Mouse (Mus musculus) forebrain, embryonic 11.5 days (tissue): Measurements from ENCODE around the gene Ccdc92b. TPM values are rescaled to one million over a fixed set of nuclear protein-coding genes. Genes with fewer than 3 reads are reported as not detected.

Experiments used
- ATAC-seq: fragments of 200-750 bp; cut with Nextera tagmentation; replicated peaks from 2 replicates; pipeline ENCODE4 v1.8.0; 2017; ENCODE audit warnings: moderate TSS enrichment; ENCODE audit not compliant: low FRiP score
- DNase-seq: peaks from one replicate; pipeline ENCODE4 v3.0.0-alpha.2; 2017; ENCODE audit warnings: low spot score
- H3K27ac ChIP-seq: fragments of 300-500 bp; sonication (generic); 2 replicates; pipeline ENCODE4 v1.5.1; 2014; ENCODE audit warnings: low read depth, low read length
- H3K27me3 ChIP-seq: fragments of 300-500 bp; sonication (generic); 2 replicates; pipeline ENCODE4 v1.6.1; 2014; ENCODE audit warnings: mild to moderate bottlenecking, low read length, mixed read lengths; ENCODE audit not compliant: control insufficient read depth, insufficient read depth
- H3K36me3 ChIP-seq: fragments of 300-500 bp; sonication (generic); 2 replicates; pipeline ENCODE4 v1.6.1; 2014; ENCODE audit warnings: mild to moderate bottlenecking, low read length, moderate library complexity, mixed read lengths; ENCODE audit not compliant: control insufficient read depth, insufficient read depth
- H3K4me1 ChIP-seq: fragments of 300-500 bp; sonication (generic); replicated peaks from 2 replicates; pipeline ENCODE4 v1.6.1; 2014; ENCODE audit warnings: low read length, mixed read lengths; ENCODE audit not compliant: control insufficient read depth, insufficient read depth
- H3K4me2 ChIP-seq: fragments of 300-500 bp; sonication (generic); 2 replicates; pipeline ENCODE4 v1.6.1; 2014; ENCODE audit warnings: low read depth, mild to moderate bottlenecking, low read length, moderate library complexity, mixed read lengths; ENCODE audit not compliant: severe bottlenecking
- H3K4me3 ChIP-seq: fragments of 300-500 bp; sonication (generic); 2 replicates; pipeline ENCODE4 v1.5.1; 2014; ENCODE audit warnings: low read depth, low read length
- H3K9ac ChIP-seq: fragments of 300-500 bp; sonication (generic); 2 replicates; pipeline ENCODE4 v1.6.1; 2014; ENCODE audit warnings: low read length
- H3K9me3 ChIP-seq: fragments of 300-500 bp; sonication (generic); 2 replicates; pipeline ENCODE4 v1.6.1; 2016; ENCODE audit warnings: low read length, mixed read lengths; ENCODE audit not compliant: control insufficient read depth
- WGBS: fragments of 180-500 bp; shearing (Covaris S2); extraction: QIAGEN DNeasy Blood & Tissue Kit; methylation state at CpG from one replicate; pipeline ENCODE4 v1.1.7; 2014; 5-methylcytosine and 5-hydroxymethylcytosine counted together
- polyA plus RNA-seq: library from polyadenylated mRNA; unstranded; fragments of >200 nt; fragmentation: Nextera tagmentation; extraction: Ambion mirVana; gene quantifications from 2 replicates; pipeline ENCODE4 v1.2.1, GENCODE M21; 2014

Ccdc92b gene
- polyA plus RNA-seq, 1 experiment from 2014 or later: 2.0 TPM

- no peak for DNase-seq
- H3K36me3 ChIP-seq: no peaks in the 10 kb centered on the region; the same call in 1 of the 2 replicates
- H3K27me3 ChIP-seq: no peaks in the 10 kb centered on the region
- H3K9ac ChIP-seq: no peak overlapping the region
- H3K4me3 ChIP-seq: no peak overlapping the region
- no peaks in the 10 kb centered on the region for H3K4me1 ChIP-seq
- no peak for ATAC-seq
- no peaks in the 10 kb centered on the region for H3K9me3 ChIP-seq
- no peak overlapping the region for H3K27ac ChIP-seq
- no peak overlapping the region for H3K4me2 ChIP-seq
- 94% methylated on average over 17 of the region's 17 CpGs for WGBS
These were observed 46.4 kb downstream of the Ccdc92b start for GRCm38 (mm10) chr11:74665631-74666283.

GRCm38 (mm10) chr11:74666284-74666652, 46.9 kb downstream of the Ccdc92b start:
- Histone ChIP-seq H3K27me3 (no peaks in the 10 kb centered on the region), H3K4me3 (no peak overlapping the region), H3K4me1 (no peaks in the 10 kb centered on the region), H3K4me2 (no peak overlapping the region), H3K9me3 (no peaks in the 10 kb centered on the region), H3K9ac (no peak overlapping the region), H3K27ac (no peak overlapping the region), H3K36me3 (no peaks in the 10 kb centered on the region; the same call in 1 of the 2 replicates)
- WGBS: 96% methylated on average over 5 of the region's 5 CpGs
- ATAC-seq (no peak), DNase-seq (no peak)

DNA sequence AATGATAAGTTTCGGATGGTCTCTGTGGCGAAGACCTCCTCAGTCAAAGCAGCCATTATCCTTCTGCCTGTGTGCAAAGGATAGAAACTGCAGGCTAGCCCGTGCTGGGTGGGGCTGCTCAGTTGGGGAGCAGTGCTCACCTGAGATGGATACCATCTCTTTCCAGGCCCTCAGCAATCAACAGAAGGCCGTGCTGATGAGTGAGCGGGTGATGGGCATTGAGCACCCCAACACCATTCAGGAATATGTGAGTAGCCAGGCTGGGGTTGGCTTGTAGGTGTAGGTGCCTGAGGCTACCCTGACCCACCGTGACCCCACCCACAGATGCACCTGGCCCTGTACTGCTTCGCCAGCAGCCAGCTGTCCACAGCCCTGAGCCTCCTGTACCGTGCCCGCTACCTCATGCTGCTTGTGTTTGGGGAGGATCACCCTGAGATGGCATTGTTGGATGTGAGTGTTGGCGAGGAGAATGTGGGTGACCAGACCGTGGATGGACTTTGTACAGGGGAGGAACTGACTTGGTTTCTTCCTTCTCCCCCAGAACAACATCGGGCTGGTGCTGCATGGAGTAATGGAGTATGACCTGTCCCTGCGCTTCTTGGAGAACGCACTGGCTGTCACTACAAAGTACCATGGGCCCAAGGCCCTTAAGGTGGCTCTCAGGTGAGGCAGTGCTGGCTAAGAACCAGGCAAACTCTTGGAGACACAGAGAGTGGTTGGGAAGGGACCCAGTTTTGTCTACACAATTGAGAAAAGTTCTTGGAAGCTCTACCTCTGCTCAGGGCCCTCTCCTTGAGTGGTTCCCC, 47.6 kb downstream of the Ccdc92b start:
- Histone ChIP-seq H3K36me3 (no peaks in the 10 kb centered on the region; the same call in 1 of the 2 replicates), H3K4me1 (no peaks in the 10 kb centered on the region), H3K4me2 (no peak overlapping the region), H3K9ac (no peak overlapping the region), H3K4me3 (no peak overlapping the region), H3K27ac (no peak overlapping the region), H3K27me3 (no peaks in the 10 kb centered on the region), H3K9me3 (no peaks in the 10 kb centered on the region)
- ATAC-seq: no peak
- DNase-seq: no peak
- 95% methylated on average over 14 of the region's 14 CpGs for WGBS

DNA sequence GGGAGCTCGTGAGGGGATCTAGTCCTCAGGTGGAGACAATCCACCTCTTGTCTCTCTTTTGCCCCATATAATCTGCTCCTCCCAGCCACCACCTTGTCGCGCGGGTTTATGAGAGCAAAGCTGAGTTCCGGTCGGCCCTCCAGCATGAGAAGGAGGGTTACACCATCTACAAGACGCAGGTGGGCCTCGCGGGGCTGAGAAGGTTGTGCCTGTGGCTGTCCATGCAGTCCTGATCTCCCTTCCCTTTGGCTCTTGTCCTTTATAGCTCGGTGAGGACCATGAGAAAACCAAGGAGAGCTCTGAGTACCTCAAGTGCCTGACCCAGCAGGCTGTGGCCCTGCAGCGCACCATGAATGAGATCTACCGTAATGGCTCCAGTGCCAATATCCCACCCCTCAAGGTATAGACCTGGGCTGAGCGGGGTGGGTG, 48.2 kb downstream of the Ccdc92b start:
- H3K27ac ChIP-seq: no peak overlapping the region
- no peak overlapping the region for H3K9ac ChIP-seq
- H3K4me2 ChIP-seq: no peak overlapping the region
- 95% methylated on average over 13 of the region's 13 CpGs for WGBS
- H3K9me3 ChIP-seq: no peaks in the 10 kb centered on the region
- H3K27me3 ChIP-seq: no peaks in the 10 kb centered on the region
- H3K36me3 ChIP-seq: no peaks in the 10 kb centered on the region; the same call in 1 of the 2 replicates
- H3K4me3 ChIP-seq: no peak overlapping the region
- H3K4me1 ChIP-seq: no peaks in the 10 kb centered on the region
- ATAC-seq: no peak
- no peak for DNase-seq

- Histone ChIP-seq H3K4me3 (no peak overlapping the region), H3K36me3 (no peaks in the 10 kb centered on the region; the same call in 1 of the 2 replicates), H3K4me1 (no peaks in the 10 kb centered on the region), H3K9ac (no peak overlapping the region), H3K4me2 (no peak overlapping the region), H3K9me3 (no peaks in the 10 kb centered on the region), H3K27me3 (no peaks in the 10 kb centered on the region), H3K27ac (no peak overlapping the region)
- 87% methylated on average over 5 of the region's 5 CpGs for WGBS
- DNase-seq (no peak), ATAC-seq (no peak)
These were observed 49.1 kb downstream of the Ccdc92b start for GRCm38 (mm10) chr11:74668466-74668865.

GRCm38 (mm10) chr11:74668971-74669370, 49.6 kb downstream of the Ccdc92b start:
- H3K4me2 ChIP-seq: no peak overlapping the region
- no peaks in the 10 kb centered on the region; the same call in 1 of the 2 replicates for H3K36me3 ChIP-seq
- H3K4me1 ChIP-seq: no peaks in the 10 kb centered on the region
- DNase-seq (no peak), ATAC-seq (no peak)
- no peak overlapping the region for H3K4me3 ChIP-seq
- no peak overlapping the region for H3K27ac ChIP-seq
- H3K27me3 ChIP-seq: no peaks in the 10 kb centered on the region
- no peaks in the 10 kb centered on the region for H3K9me3 ChIP-seq
- 90% methylated on average over 2 of the region's 2 CpGs for WGBS
- H3K9ac ChIP-seq: no peak overlapping the region

DNA sequence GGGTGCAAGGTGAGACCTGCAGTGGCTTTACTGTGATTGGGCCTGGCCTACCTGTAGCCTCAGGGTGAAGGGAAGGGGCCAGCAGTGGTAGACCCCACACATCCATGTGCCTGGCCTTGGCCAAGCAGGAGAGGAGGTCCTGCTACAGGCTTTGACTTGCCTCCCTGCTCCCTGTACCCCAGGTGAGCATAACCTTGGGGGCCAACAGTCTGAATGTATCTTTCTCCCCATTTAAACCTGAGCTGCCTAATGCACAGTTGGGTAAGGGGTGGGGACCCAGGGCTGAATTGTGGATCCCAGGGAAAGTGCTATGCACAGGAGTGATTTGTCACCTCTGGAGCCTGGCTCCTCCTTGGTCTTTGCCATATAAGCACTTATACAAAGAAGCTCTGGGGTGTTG, 50.7 kb downstream of the Ccdc92b start:
- Histone ChIP-seq H3K4me1 (no peaks in the 10 kb centered on the region), H3K9ac (no peak overlapping the region), H3K4me2 (no peak overlapping the region), H3K36me3 (no peaks in the 10 kb centered on the region; the same call in 1 of the 2 replicates), H3K4me3 (no peak overlapping the region), H3K27me3 (no peaks in the 10 kb centered on the region), H3K9me3 (no peaks in the 10 kb centered on the region), H3K27ac (no peak overlapping the region)
- ATAC-seq (no peak), DNase-seq (no peak)

DNA sequence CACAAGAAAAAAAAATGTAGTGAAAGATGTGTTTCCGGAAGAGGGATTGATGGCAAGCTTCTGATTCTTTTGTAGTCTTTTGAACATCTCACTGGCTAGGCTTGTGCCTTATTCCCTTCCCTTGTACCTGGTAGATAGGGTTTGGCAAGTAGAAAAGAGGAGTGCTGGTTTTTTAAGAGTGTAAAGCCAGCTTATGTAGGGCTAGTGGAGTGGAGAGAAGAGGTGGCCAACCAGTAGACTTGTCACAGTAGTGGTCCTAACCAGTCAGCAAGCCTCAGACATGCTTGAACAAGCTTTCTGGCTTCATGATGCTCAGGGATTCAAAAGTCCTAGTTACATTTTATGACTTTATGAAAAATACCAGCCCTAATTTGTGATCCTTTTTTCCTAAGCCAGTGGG, 51.6 kb downstream of the Ccdc92b start:
- Histone ChIP-seq H3K4me3 (no peak overlapping the region), H3K27ac (no peak overlapping the region), H3K27me3 (no peaks in the 10 kb centered on the region), H3K9me3 (no peaks in the 10 kb centered on the region), H3K4me2 (no peak overlapping the region), H3K9ac (no peak overlapping the region), H3K36me3 (no peaks in the 10 kb centered on the region; the same call in 1 of the 2 replicates), H3K4me1 (no peaks in the 10 kb centered on the region)
- 83% methylated on average over 1 of the region's 1 CpGs for WGBS
- DNase-seq (no peak), ATAC-seq (no peak)
